In the genomic region with DNA sequence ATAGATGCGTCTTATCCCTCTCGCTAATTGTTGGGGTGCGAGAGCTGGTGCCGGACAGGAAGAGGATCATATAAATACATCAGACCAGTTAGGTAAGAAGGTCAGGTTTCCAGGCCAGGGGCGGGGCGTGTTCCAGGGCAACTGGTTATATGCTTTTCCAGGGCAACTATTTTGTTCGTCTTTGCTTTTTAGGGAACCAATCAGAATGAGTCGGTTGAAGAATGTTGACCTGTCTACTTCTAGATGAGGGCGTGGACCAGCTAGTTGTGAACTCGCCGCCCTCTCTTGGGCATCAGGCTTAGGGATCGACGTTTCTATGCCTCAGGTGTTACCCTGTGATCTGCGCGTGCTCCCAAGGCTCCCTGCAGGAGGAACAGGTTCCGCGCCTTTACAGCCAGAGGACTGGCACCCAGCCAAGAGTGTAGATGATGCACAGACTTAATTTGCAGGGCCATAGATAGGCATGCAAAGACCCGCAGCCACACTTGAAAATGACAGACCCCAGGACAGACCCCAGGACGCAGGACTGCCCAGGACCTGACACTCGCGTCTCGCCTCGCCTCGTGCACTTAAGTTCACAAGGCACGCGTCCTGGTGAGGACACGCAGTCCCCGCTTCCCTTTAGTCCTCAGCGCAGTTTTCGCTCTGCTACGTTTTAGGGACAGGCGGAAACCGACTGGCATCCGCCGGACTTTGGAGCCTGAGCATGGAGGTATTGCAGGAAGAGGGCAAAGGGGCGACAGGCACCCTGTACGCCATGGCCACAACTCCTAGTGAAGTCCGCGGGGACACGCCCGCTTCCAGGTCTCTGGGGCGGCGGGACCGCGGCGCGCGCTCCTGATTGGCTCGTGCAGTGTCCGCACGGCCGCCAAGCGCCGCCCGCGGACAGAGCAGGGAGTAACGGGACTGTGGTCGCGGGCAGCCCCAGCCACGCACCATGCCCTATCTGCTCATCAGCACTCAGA, we compare ENCODE assay signal across 8 mouse cellular contexts. TPM values are rescaled to one million over a fixed set of nuclear protein-coding genes. Genes with fewer than 3 reads are reported as not detected.
DNase-seq lines count a peak whose midpoint lies in the region; ATAC-seq and TF ChIP-seq lines count a peak whose summit lies in the region.

A gene (plus strand): TSS at position 873 of the 965 bp plus-strand sequence.

- peaks cover 8% of the 10 kb centered on the region for H3K9me3 ChIP-seq in CH12.LX (replicated peaks; ENCODE audit: low read length)
- H3K9me3 ChIP-seq in embryonic facial prominence, embryonic 10.5 days = no peaks in the 10 kb centered on the region
- no peaks in the 10 kb centered on the region for H3K9me3 ChIP-seq in neural tube, embryonic 12.5 days

- TF ChIP-seq RAD21 in CH12.LX (IDR thresholded peaks at IDR 0.05; ENCODE audit: low read depth, low read length) = no peak

- H3K4me3 ChIP-seq in CH12.LX (replicated peaks in 1 of 3; ENCODE audit: low read depth in 2 of 3, low read length in 2 of 3, poor library complexity in 1 of 3) = peak within 1 kb of the TSS; percentile 30 to 57 (median 37)
- peak within 1 kb of the TSS; percentile 67 for H3K4me3 ChIP-seq in embryonic facial prominence, embryonic 10.5 days
- H3K4me3 ChIP-seq in neural tube, embryonic 12.5 days = peak within 1 kb of the TSS; percentile 45

- in situ Hi-C loops in CH12.LX (cut with MboI; ENCODE audit: low pct_ligation_motif_present, low pct_unique_long_range_greater_than_20kb, low sequenced_read_pairs) = no loop called here

- H3K36me3 ChIP-seq in CH12.LX (replicated peaks in 1 of 2; ENCODE audit: control insufficient read depth in 1 of 2, insufficient read depth in 1 of 2, low read length in 1 of 2) = peaks cover 0 to 5% of the 10 kb centered on the region in 2 experiments
- H3K36me3 ChIP-seq in embryonic facial prominence, embryonic 10.5 days (replicated peaks) = peaks cover 5% of the 10 kb centered on the region; the same call in 1 of the 2 replicates
- H3K36me3 ChIP-seq in neural tube, embryonic 12.5 days = peaks cover 2% of the 10 kb centered on the region; the same call in 1 of the 2 replicates

- TF ChIP-seq CTCF in CH12.LX (conservative IDR thresholded peaks at IDR 0.05 in 1 of 2, IDR thresholded peaks at IDR 0.05 in 1 of 2; ENCODE audit: low read depth in 2 of 2, low read length in 2 of 2) = 0 out of 4 replicates have a peak, but pooled peaks of 1 of the 2 experiments have one; percentile 14

- peaks cover 10% of the 10 kb centered on the region for H3K27me3 ChIP-seq in CH12.LX (replicated peaks)
- peaks cover 63% of the 10 kb centered on the region for H3K27me3 ChIP-seq in embryonic facial prominence, embryonic 10.5 days (replicated peaks; ENCODE audit: low read depth, poor library complexity, severe bottlenecking)
- H3K27me3 ChIP-seq in neural tube, embryonic 12.5 days (replicated peaks) = peaks cover 28% of the 10 kb centered on the region

- peak within 1 kb of the TSS; percentile 74 for H3K4me2 ChIP-seq in CH12.LX (ENCODE audit: insufficient read depth, low read depth, poor library complexity, severe bottlenecking)
- peak within 1 kb of the TSS; percentile 96 for H3K4me2 ChIP-seq in neural tube, embryonic 12.5 days (replicated peaks)

- dilution Hi-C loops in CH12.LX (cut with MboI; ENCODE audit: extremely low pct_ligation_motif_present, extremely low pct_unique_long_range_greater_than_20kb, low sequenced_read_pairs) = no loop called here

- TF ChIP-seq EP300 in CH12.LX (IDR thresholded peaks at IDR 0.05; ENCODE audit: low read length) = no peak

- TF ChIP-seq POLR2A in CH12.LX (IDR thresholded peaks at IDR 0.05; ENCODE audit: low read depth, low read length) = no peak

- H3K27ac ChIP-seq in CH12.LX (ENCODE audit: insufficient read depth, low read depth) = no peak within 1 kb of the TSS
- peak within 1 kb of the TSS; percentile 8; the same call in 1 of the 2 replicates for H3K27ac ChIP-seq in embryonic facial prominence, embryonic 10.5 days (replicated peaks)
- H3K27ac ChIP-seq in neural tube, embryonic 12.5 days = no peak within 1 kb of the TSS

- no peak for DNase-seq in CH12.LX (ENCODE audit: extremely low read depth)
- DNase-seq in adrenal gland, adult 2 months = peak; percentile 89
- DNase-seq in embryonic facial prominence, embryonic 10.5 days (ENCODE audit: low spot score) = peak; percentile 82
- DNase-seq in heart, adult 8-10 months (ENCODE audit: low spot score) = peak; percentile 52
- peak; percentile 86 for DNase-seq in kidney, adult 18-20 months
- DNase-seq in lung, adult 18-20 months = peak; percentile 73 to 79
- DNase-seq in urinary bladder, postnatal 25 days (ENCODE audit: low spot score) = peak; percentile 49

- ATAC-seq in neural tube, embryonic 12.5 days (ENCODE audit: low FRiP score, low read depth) = peak; percentile 70

- H3K79me2 ChIP-seq in CH12.LX (replicated peaks; ENCODE audit: control insufficient read depth, extremely low read depth, insufficient read depth, poor library complexity, severe bottlenecking) = no peaks in the 10 kb centered on the region

- peaks cover 17 to 57% of the 10 kb centered on the region in 2 experiments for H3K4me1 ChIP-seq in CH12.LX (ENCODE audit: control insufficient read depth in 1 of 2, insufficient read depth in 2 of 2)
- peaks cover 28% of the 10 kb centered on the region for H3K4me1 ChIP-seq in embryonic facial prominence, embryonic 10.5 days
- peaks cover 24% of the 10 kb centered on the region for H3K4me1 ChIP-seq in neural tube, embryonic 12.5 days

- WGBS in embryonic facial prominence, embryonic 10.5 days = under 1% methylated on average over 60 of the region's 60 CpGs
- under 1% methylated on average over 60 of the region's 60 CpGs for WGBS in neural tube, embryonic 12.5 days

- no peak within 1 kb of the TSS; the same call in 1 of the 2 replicates for H3K9ac ChIP-seq in CH12.LX (ENCODE audit: insufficient read depth, low read depth)
- peak within 1 kb of the TSS; percentile 45 for H3K9ac ChIP-seq in neural tube, embryonic 12.5 days

TF ChIP-seq in CH12.LX, 34 proteins besides CTCF, POLR2A, EP300 and RAD21:
- TF ChIP-seq CHD1 (IDR thresholded peaks at IDR 0.05; ENCODE audit: low read depth, low read length) = no peak
- TF ChIP-seq NELFE (IDR thresholded peaks at IDR 0.05; ENCODE audit: low read depth, low read length) = no peak
- peak; percentile 43; the same call in 1 of the 2 replicates for TF ChIP-seq MXI1 (IDR thresholded peaks at IDR 0.05; ENCODE audit: low read depth, low read length)
- TF ChIP-seq SMC3 (IDR thresholded peaks at IDR 0.05; ENCODE audit: low read depth, low read length) = peak; percentile 7; the same call in 1 of the 2 replicates
- no peak for TF ChIP-seq GABPA (IDR thresholded peaks at IDR 0.05; ENCODE audit: insufficient replicate concordance, low read depth, low read length)
- no peak for TF ChIP-seq HCFC1 (IDR thresholded peaks at IDR 0.05; ENCODE audit: low read depth, low read length)
- no peak for TF ChIP-seq ELF1 (IDR thresholded peaks at IDR 0.05; ENCODE audit: low read depth, low read length)
- no peak for TF ChIP-seq CHD2 (IDR thresholded peaks at IDR 0.05; ENCODE audit: low read length)
- peak; percentile 66; the same call in 1 of the 2 replicates for TF ChIP-seq MAX (IDR thresholded peaks at IDR 0.05; ENCODE audit: low read length)
- no peak for TF ChIP-seq UBTF (IDR thresholded peaks at IDR 0.05; ENCODE audit: low read depth, low read length)
- no peak for TF ChIP-seq TBP (conservative IDR thresholded peaks at IDR 0.05; ENCODE audit: low read depth, low read length)
- TF ChIP-seq ZC3H11A (IDR thresholded peaks at IDR 0.05; ENCODE audit: low read depth, low read length) = no peak
- TF ChIP-seq IRF4 (IDR thresholded peaks at IDR 0.05; ENCODE audit: low read depth, low read length) = peak; percentile 23; the same call in 1 of the 2 replicates
- TF ChIP-seq TCF12 (IDR thresholded peaks at IDR 0.05; ENCODE audit: low read depth, low read length) = 0 out of 2 replicates have a peak, but pooled peaks have one; percentile 32
- peak; percentile 85 for TF ChIP-seq SIN3A (IDR thresholded peaks at IDR 0.05; ENCODE audit: low read length)
- no peak for TF ChIP-seq PAX5 (IDR thresholded peaks at IDR 0.05; ENCODE audit: low read length)
- TF ChIP-seq NRF1 (IDR thresholded peaks at IDR 0.05; ENCODE audit: low read depth, low read length) = peak; percentile 26; the same call in 1 of the 2 replicates
- no peak for TF ChIP-seq JUN (IDR thresholded peaks at IDR 0.05; ENCODE audit: insufficient read depth, low read depth, low read length)
- TF ChIP-seq RCOR1 (conservative IDR thresholded peaks at IDR 0.05; ENCODE audit: low read depth, low read length) = no peak
- TF ChIP-seq ZMIZ1 (IDR thresholded peaks at IDR 0.05; ENCODE audit: low read depth, low read length) = no peak

RNA-seq across cellular contexts. Expression of the gene that starts here (rescaled TPM):
- total RNA-seq in CH12.LX (2012; rRNA removed) (9.5 and 18.2 TPM in 2 replicates), CH12.LX (2014; rRNA removed) (0.93 and 1.8 TPM in 2 replicates)
- polyA plus RNA-seq in CH12.LX (2012; ENCODE audit: insufficient read length, low read depth) = 1.1 and 2.7 TPM in 2 replicates
- 10 to 100 TPM; 20.2 to 22.5 TPM for total RNA-seq in adrenal gland, adult 2 months (2021)
- 34.4 and 38.1 TPM in 2 replicates for polyA plus RNA-seq in adrenal gland, adult 2 months (2012; rRNA removed)
- polyA plus RNA-seq in embryonic facial prominence, embryonic 10.5 days (2016; fragmentation: Nextera tagmentation; extraction: Ambion mirVana) = 5.3 and 6.1 TPM in 2 replicates
- 10 to 100 TPM; 10.9 to 12.5 (median 11.4) TPM for total RNA-seq in heart, adult 8-10 months (2022)
- polyA plus RNA-seq in neural tube, embryonic 12.5 days (2016; fragmentation: Nextera tagmentation; extraction: Ambion mirVana) = 3.5 TPM in 2 replicates
